In the genomic region with DNA sequence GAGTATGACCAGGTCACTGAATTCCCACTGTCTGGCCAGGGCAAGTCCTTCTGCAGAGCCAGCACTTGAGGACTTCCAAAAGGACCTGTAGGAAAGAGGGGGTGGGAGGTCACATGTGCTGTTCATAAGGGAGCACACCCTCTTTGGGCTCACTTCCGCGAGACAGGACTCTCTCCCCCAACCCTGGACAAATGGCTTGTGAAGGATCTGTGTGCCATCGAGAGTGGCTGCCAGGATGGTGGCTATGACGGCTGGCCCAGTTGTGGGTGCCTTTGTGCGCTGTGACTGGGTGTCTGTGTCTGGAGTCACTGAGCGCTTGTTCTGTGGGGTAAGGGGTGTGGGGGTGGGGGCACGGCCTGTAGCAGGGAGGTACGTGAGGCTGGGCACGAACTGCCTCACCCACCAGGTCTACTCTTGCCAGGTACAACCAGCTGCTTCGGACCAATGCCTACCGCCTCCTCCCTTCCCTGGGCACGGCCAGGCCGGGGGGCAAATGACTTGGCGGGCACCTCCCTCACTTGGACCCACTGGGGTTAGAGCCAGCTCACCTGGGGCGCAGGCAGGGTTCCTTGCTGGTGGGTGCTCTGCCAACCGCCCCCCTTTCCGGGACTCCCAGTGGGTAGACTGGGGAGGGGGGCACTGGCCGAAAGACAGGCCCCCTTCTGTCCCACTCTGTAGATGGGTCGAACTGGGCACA, we compare ENCODE assay signal across 9 mouse cellular contexts. TPM values are rescaled to one million over a fixed set of nuclear protein-coding genes. Genes with fewer than 3 reads are reported as not detected.
DNase-seq lines count a peak whose midpoint lies in the region; ATAC-seq lines count a peak whose summit lies in the region.
"Had no signal": no experiment of that assay in that cellular context is flagged by ENCODE, and none has a peak within 500 bp of the region (broad histone marks: within the 10 kb centered on the region; RNA-seq: fewer than 3 reads in every experiment).

No protein-coding gene starts in this region.

- peak overlapping the region; percentile 35 for H3K4me3 ChIP-seq in hindbrain, embryonic 15.5 days
- H3K4me3 ChIP-seq in limb, embryonic 13.5 days: peak overlapping the region; percentile 43

- intact Hi-C loops in left cerebral cortex, postnatal 4 days (cut with DNase I): loop anchor here (5.0 kb wide), 2 partner anchors 399 to 674 kb away; no protein-coding TSS in a partner anchor

- peak; percentile 5; the same call in 1 of the 2 replicates for ATAC-seq in hindbrain, embryonic 15.5 days (ENCODE audit: low FRiP score, low read depth)
- no peak for ATAC-seq in limb, embryonic 13.5 days (ENCODE audit: low FRiP score, low read depth)

- no peaks in the 10 kb centered on the region for H3K9me3 ChIP-seq in hindbrain, embryonic 15.5 days
- H3K9me3 ChIP-seq in limb, embryonic 13.5 days: no peaks in the 10 kb centered on the region

- H3K36me3 ChIP-seq in hindbrain, embryonic 15.5 days: no peaks in the 10 kb centered on the region
- H3K36me3 ChIP-seq in limb, embryonic 13.5 days: no peaks in the 10 kb centered on the region

- H3K27ac ChIP-seq in hindbrain, embryonic 15.5 days (replicated peaks): peak overlapping the region; percentile 69
- H3K27ac ChIP-seq in limb, embryonic 13.5 days: no peak overlapping the region

- WGBS in hindbrain, embryonic 15.5 days: 50% methylated on average over 18 of the region's 19 CpGs
- WGBS in limb, embryonic 13.5 days: 62% methylated on average over 19 of the region's 19 CpGs

- H3K27me3 ChIP-seq in hindbrain, embryonic 15.5 days: no peaks in the 10 kb centered on the region
- peaks cover 20% of the 10 kb centered on the region; the same call in 1 of the 2 replicates for H3K27me3 ChIP-seq in limb, embryonic 13.5 days

- H3K4me2 ChIP-seq in hindbrain, embryonic 15.5 days: peak overlapping the region; percentile 87
- peak overlapping the region; percentile 84 for H3K4me2 ChIP-seq in limb, embryonic 13.5 days (replicated peaks)

- peaks cover 43% of the 10 kb centered on the region for H3K4me1 ChIP-seq in hindbrain, embryonic 15.5 days (replicated peaks)
- peaks cover 44% of the 10 kb centered on the region for H3K4me1 ChIP-seq in limb, embryonic 13.5 days

- peak overlapping the region; percentile 40; the same call in 1 of the 2 replicates for H3K9ac ChIP-seq in hindbrain, embryonic 15.5 days
- peak overlapping the region; percentile 72 for H3K9ac ChIP-seq in limb, embryonic 13.5 days

- DNase-seq in left cerebral cortex, postnatal 4 days: peak; percentile 43
- DNase-seq in left cerebral cortex, adult 11 months (ENCODE audit: low spot score): no peak
- DNase-seq in cerebellum, postnatal 10 days: peak; percentile 57 to 69
- DNase-seq in natural killer cell, adult 2 months (ENCODE audit: low spot score in 2 of 2): no peak
- DNase-seq in spleen, postnatal 36 days (ENCODE audit: low spot score in 2 of 2): no peak
- no peak for DNase-seq in gastrocnemius, adult 18-20 months (ENCODE audit: low spot score)

RNA-seq across cellular contexts. Expression of a gene that starts 0.5 kb away (rescaled TPM):
- not detected for total RNA-seq in left cerebral cortex, postnatal 4 days (2021)
- 0.43 TPM in 1 of 2 replicates, not detected in the other for polyA plus RNA-seq in hindbrain, embryonic 15.5 days (2015; fragmentation: Nextera tagmentation; extraction: Ambion mirVana)
- not detected in 2 replicates for polyA plus RNA-seq in limb, embryonic 13.5 days (2015; fragmentation: Nextera tagmentation; extraction: Ambion mirVana)
- total RNA-seq in gastrocnemius, adult 18-20 months (2021): not detected
- polyA plus RNA-seq: small intestine, adult 2 months had no signal

RNA-seq across cellular contexts. Expression of a gene that starts 46.5 kb away (rescaled TPM):
- 100 to 1,000 TPM; 272 to 284 TPM for total RNA-seq in left cerebral cortex, postnatal 4 days (2021)
- 149 and 155 TPM in 2 replicates for polyA plus RNA-seq in hindbrain, embryonic 15.5 days (2015; fragmentation: Nextera tagmentation; extraction: Ambion mirVana)
- polyA plus RNA-seq in limb, embryonic 13.5 days (2015; fragmentation: Nextera tagmentation; extraction: Ambion mirVana): 33.1 and 36.7 TPM in 2 replicates
- total RNA-seq in gastrocnemius, adult 18-20 months (2021): 10 to 100 TPM; 65.0 to 70.8 TPM

RNA-seq across cellular contexts. Expression of a gene that starts 47.1 kb away (rescaled TPM):
- total RNA-seq in left cerebral cortex, postnatal 4 days (2021): 10 to 100 TPM; 49.2 to 55.7 TPM
- 120 and 129 TPM in 2 replicates for polyA plus RNA-seq in hindbrain, embryonic 15.5 days (2015; fragmentation: Nextera tagmentation; extraction: Ambion mirVana)
- 136 and 140 TPM in 2 replicates for polyA plus RNA-seq in limb, embryonic 13.5 days (2015; fragmentation: Nextera tagmentation; extraction: Ambion mirVana)
- 100 to 1,000 TPM; 119 to 165 TPM for total RNA-seq in gastrocnemius, adult 18-20 months (2021)

Comparison
In these comparisons a context has a peak if more than half of its experiments do, and no peak if none do; other contexts are left out.
1. DNase-seq: peak in left cerebral cortex, postnatal 4 days (single experiment) and cerebellum, postnatal 10 days (2 of 2); none in left cerebral cortex, adult 11 months (single experiment), natural killer cell, adult 2 months (0 of 2), spleen, postnatal 36 days (0 of 2) and gastrocnemius, adult 18-20 months (single experiment).